Mouse (Mus musculus) megakaryocyte, embryonic 14.5 days (primary cell): Measurements from ENCODE around the gene Dapp1.

ENCODE experiments used
- FLI1 ChIP-seq: IDR thresholded peaks from 2 replicates; pipeline ENCODE4 v1.6.1; 2012; ENCODE audit warnings: low read length, inconsistent platforms, mixed read lengths
- GATA1 ChIP-seq: IDR thresholded peaks from 3 replicates; pipeline ENCODE4 v1.6.1; 2012; ENCODE audit warnings: mixed read lengths, low read length, inconsistent platforms, borderline replicate concordance

- no peak for TF ChIP-seq GATA1
- no peak for TF ChIP-seq FLI1
Measured at GRCm38 (mm10) chr3:137969951-137970350, 11.4 kb downstream of the Dapp1 start.
